Mouse (Mus musculus): ENCODE data around the gene Cyfip1. TPM values are rescaled to one million over a fixed set of nuclear protein-coding genes. Genes with fewer than 3 reads are reported as not detected.

The Cyfip1 gene
- total and polyA plus RNA-seq, 3 experiments = 20.1 to 29.3 (median 27.8) TPM

GRCm38 (mm10) chr7:55869220-55869619 lies 27.7 kb downstream of the Cyfip1 start:
- Histone ChIP-seq H3K4me2 (ENCODE audit: insufficient read depth, low read depth, poor library complexity, severe bottlenecking) (no peak overlapping the region), H3K9me3 (replicated peaks; ENCODE audit: low read length) (no peaks in the 10 kb centered on the region), H3K27me3 (replicated peaks) (no peaks in the 10 kb centered on the region), H3K27ac (ENCODE audit: insufficient read depth, low read depth) (no peak overlapping the region), H3K36me3 (replicated peaks in 1 of 2; ENCODE audit: control insufficient read depth in 1 of 2, insufficient read depth in 1 of 2, low read length in 1 of 2) (peaks cover 15 to 27% of the 10 kb centered on the region in 2 experiments), H3K9ac (ENCODE audit: insufficient read depth, low read depth) (no peak overlapping the region), H3K4me1 (ENCODE audit: control insufficient read depth in 1 of 2, insufficient read depth in 2 of 2) (peaks cover 2 to 37% of the 10 kb centered on the region in 2 experiments), H3K4me3 (replicated peaks in 1 of 3; ENCODE audit: low read depth in 2 of 3, low read length in 2 of 3, poor library complexity in 1 of 3) (no peak overlapping the region), H3K79me2 (replicated peaks; ENCODE audit: control insufficient read depth, extremely low read depth, insufficient read depth, poor library complexity, severe bottlenecking) (peaks cover 5% of the 10 kb centered on the region; the same call in 1 of the 2 replicates)
- in situ Hi-C loops (cut with MboI; ENCODE audit: low pct_ligation_motif_present, low pct_unique_long_range_greater_than_20kb, low sequenced_read_pairs) (no loop called here), dilution Hi-C loops (cut with MboI; ENCODE audit: extremely low pct_ligation_motif_present, extremely low pct_unique_long_range_greater_than_20kb, low sequenced_read_pairs) (no loop called here)
- no peak for TF ChIP-seq RAD21 (IDR thresholded peaks at IDR 0.05; ENCODE audit: low read depth, low read length)
- no peak for TF ChIP-seq KAT2A (IDR thresholded peaks at IDR 0.05; ENCODE audit: insufficient replicate concordance, low read length)
- no peak for TF ChIP-seq RCOR1 (conservative IDR thresholded peaks at IDR 0.05; ENCODE audit: low read depth, low read length)
- no peak for TF ChIP-seq MXI1 (IDR thresholded peaks at IDR 0.05; ENCODE audit: low read depth, low read length)
- no peak for TF ChIP-seq TBP (conservative IDR thresholded peaks at IDR 0.05; ENCODE audit: low read depth, low read length)
- TF ChIP-seq POLR2AphosphoS2 (IDR thresholded peaks at IDR 0.05; ENCODE audit: low read depth, low read length) = no peak
- no peak for TF ChIP-seq HCFC1 (IDR thresholded peaks at IDR 0.05; ENCODE audit: low read depth, low read length)
- no peak for TF ChIP-seq CHD1 (IDR thresholded peaks at IDR 0.05; ENCODE audit: low read depth, low read length)
- no peak for TF ChIP-seq MEF2A (IDR thresholded peaks at IDR 0.05; ENCODE audit: borderline replicate concordance, low read depth, low read length)
- no peak for TF ChIP-seq PAX5 (IDR thresholded peaks at IDR 0.05; ENCODE audit: low read length)
- no peak for TF ChIP-seq CTCF (conservative IDR thresholded peaks at IDR 0.05 in 1 of 2, IDR thresholded peaks at IDR 0.05 in 1 of 2; ENCODE audit: low read depth in 2 of 2, low read length in 2 of 2)
- no peak for TF ChIP-seq SMC3 (IDR thresholded peaks at IDR 0.05; ENCODE audit: low read depth, low read length)
- TF ChIP-seq TCF12 (IDR thresholded peaks at IDR 0.05; ENCODE audit: low read depth, low read length) = no peak
- no peak for TF ChIP-seq ETS1 (conservative IDR thresholded peaks at IDR 0.05; ENCODE audit: low read depth, low read length)
- DNase-seq (ENCODE audit: extremely low read depth) = peak; percentile 38

- DNase-seq (ENCODE audit: extremely low read depth) = no peak
- H3K36me3 ChIP-seq (replicated peaks in 1 of 2; ENCODE audit: control insufficient read depth in 1 of 2, insufficient read depth in 1 of 2, low read length in 1 of 2) = peaks cover 22 to 36% of the 10 kb centered on the region in 2 experiments
- H3K4me1 ChIP-seq (ENCODE audit: control insufficient read depth in 1 of 2, insufficient read depth in 2 of 2) = peaks cover 2 to 32% of the 10 kb centered on the region in 2 experiments
- no peak overlapping the region for H3K4me2 ChIP-seq (ENCODE audit: insufficient read depth, low read depth, poor library complexity, severe bottlenecking)
- dilution Hi-C loops (cut with MboI; ENCODE audit: extremely low pct_ligation_motif_present, extremely low pct_unique_long_range_greater_than_20kb, low sequenced_read_pairs) (no loop called here), in situ Hi-C loops (cut with MboI; ENCODE audit: low pct_ligation_motif_present, low pct_unique_long_range_greater_than_20kb, low sequenced_read_pairs) (no loop called here)
- H3K79me2 ChIP-seq (replicated peaks; ENCODE audit: control insufficient read depth, extremely low read depth, insufficient read depth, poor library complexity, severe bottlenecking) = 0 out of 2 replicates have a peak, but pooled peaks cover 2% of the 10 kb centered on the region
- H3K9me3 ChIP-seq (replicated peaks; ENCODE audit: low read length) = no peaks in the 10 kb centered on the region
- H3K27ac ChIP-seq (ENCODE audit: insufficient read depth, low read depth) = no peak overlapping the region
- TF ChIP-seq TCF12 (IDR thresholded peaks at IDR 0.05; ENCODE audit: low read depth, low read length) (no peak), RAD21 (IDR thresholded peaks at IDR 0.05; ENCODE audit: low read depth, low read length) (no peak), MAFK (IDR thresholded peaks at IDR 0.05; ENCODE audit: insufficient replicate concordance, low read length) (no peak), GABPA (IDR thresholded peaks at IDR 0.05; ENCODE audit: insufficient replicate concordance, low read depth, low read length) (no peak), JUN (IDR thresholded peaks at IDR 0.05; ENCODE audit: insufficient read depth, low read depth, low read length) (no peak), USF2 (conservative IDR thresholded peaks at IDR 0.05; ENCODE audit: low read depth, low read length) (no peak), ZNF384 (IDR thresholded peaks at IDR 0.05; ENCODE audit: low read depth, low read length) (no peak), POLR2AphosphoS2 (IDR thresholded peaks at IDR 0.05; ENCODE audit: low read depth, low read length) (no peak), NELFE (IDR thresholded peaks at IDR 0.05; ENCODE audit: low read depth, low read length) (no peak), MAZ (IDR thresholded peaks at IDR 0.05; ENCODE audit: low read depth, low read length) (no peak), ELF1 (IDR thresholded peaks at IDR 0.05; ENCODE audit: low read depth, low read length) (no peak), MYC (IDR thresholded peaks at IDR 0.05; ENCODE audit: low read depth, low read length) (no peak), MEF2A (IDR thresholded peaks at IDR 0.05; ENCODE audit: borderline replicate concordance, low read depth, low read length) (no peak), SMC3 (IDR thresholded peaks at IDR 0.05; ENCODE audit: low read depth, low read length) (no peak), HCFC1 (IDR thresholded peaks at IDR 0.05; ENCODE audit: low read depth, low read length) (no peak), ZKSCAN1 (IDR thresholded peaks at IDR 0.05; ENCODE audit: borderline replicate concordance, low read depth, low read length) (no peak), KAT2A (IDR thresholded peaks at IDR 0.05; ENCODE audit: insufficient replicate concordance, low read length) (no peak), CHD1 (IDR thresholded peaks at IDR 0.05; ENCODE audit: low read depth, low read length) (no peak), RCOR1 (conservative IDR thresholded peaks at IDR 0.05; ENCODE audit: low read depth, low read length) (no peak)
- no peak overlapping the region for H3K9ac ChIP-seq (ENCODE audit: insufficient read depth, low read depth)
- H3K27me3 ChIP-seq (replicated peaks) = no peaks in the 10 kb centered on the region
- H3K4me3 ChIP-seq (replicated peaks in 1 of 3; ENCODE audit: low read depth in 2 of 3, low read length in 2 of 3, poor library complexity in 1 of 3) = no peak overlapping the region
These were observed 28.9 kb downstream of the Cyfip1 start for GRCm38 (mm10) chr7:55870340-55871020.
